Comparison of ENCODE assay signal across 8 mouse cellular contexts in the genomic region with DNA sequence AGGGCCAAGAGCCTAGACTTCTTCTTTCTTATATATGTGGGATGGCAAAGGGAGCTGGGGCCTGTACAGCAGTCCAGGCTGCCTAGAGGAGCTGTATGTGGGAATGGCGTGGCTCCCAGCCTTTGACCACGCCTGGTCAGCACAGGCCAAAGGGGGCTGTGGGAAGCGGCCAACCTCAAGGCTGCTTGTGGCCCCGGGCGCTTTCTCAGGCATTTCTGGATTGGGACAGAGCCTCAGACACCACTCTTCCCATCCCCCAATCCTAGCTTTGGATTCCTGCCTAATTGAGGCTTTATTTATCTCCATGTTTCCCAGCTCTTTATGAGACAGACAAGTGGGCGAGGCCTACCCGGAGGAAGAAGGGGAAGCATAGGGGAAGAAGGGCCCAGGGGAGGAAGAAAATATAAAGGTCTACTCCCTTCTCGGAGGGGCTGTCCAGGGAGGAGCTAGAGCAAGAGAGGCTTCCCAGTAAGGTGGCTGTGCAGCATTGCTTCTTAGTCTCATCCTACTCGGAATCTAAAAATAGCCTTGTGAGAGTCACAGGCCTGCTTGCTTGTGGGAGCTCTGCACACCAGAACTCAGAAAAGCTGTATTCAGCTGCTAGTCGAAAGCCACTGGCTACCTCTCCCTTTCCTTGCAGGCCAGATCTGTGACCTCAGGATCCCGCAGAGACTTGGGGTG. TPM values are rescaled to one million over a fixed set of nuclear protein-coding genes. Genes with fewer than 3 reads are reported as not detected.
DNase-seq lines count a peak whose midpoint lies in the region; ATAC-seq and TF ChIP-seq lines count a peak whose summit lies in the region.

No protein-coding gene starts in this region.

- H3K4me2 ChIP-seq in forebrain, postnatal 0 days (ENCODE audit: low read depth), result peak overlapping the region; percentile 35
- no peak overlapping the region for H3K4me2 ChIP-seq in liver, postnatal 0 days (ENCODE audit: low read depth, low read length)

- H3K4me3 ChIP-seq in C2C12 (ENCODE audit: insufficient read depth, poor library complexity, severe bottlenecking), result no peak overlapping the region
- no peak overlapping the region for H3K4me3 ChIP-seq in forebrain, postnatal 0 days (ENCODE audit: low read depth, low read length)
- H3K4me3 ChIP-seq in layer of hippocampus, adult 2 months, result peak overlapping the region; percentile 15
- no peak overlapping the region for H3K4me3 ChIP-seq in liver, postnatal 0 days (ENCODE audit: low read depth, low read length)

- TF ChIP-seq CTCF in C2C12 (IDR thresholded peaks at IDR 0.05; ENCODE audit: control insufficient read depth, insufficient read depth, insufficient read length), result no peak
- no peak for TF ChIP-seq CTCF in forebrain, postnatal 0 days (IDR thresholded peaks at IDR 0.05; ENCODE audit: low read depth)
- TF ChIP-seq CTCF in layer of hippocampus, adult 2 months (conservative IDR thresholded peaks at IDR 0.05), result no peak
- TF ChIP-seq CTCF in liver, postnatal 0 days (IDR thresholded peaks at IDR 0.05; ENCODE audit: low read depth), result no peak

- no peaks in the 10 kb centered on the region for H3K9me3 ChIP-seq in forebrain, postnatal 0 days (ENCODE audit: low read length)
- H3K9me3 ChIP-seq in liver, postnatal 0 days (ENCODE audit: low read length), result no peaks in the 10 kb centered on the region

- H3K27me3 ChIP-seq in C2C12 (ENCODE audit: control insufficient read depth, insufficient read depth, insufficient read length), result no peaks in the 10 kb centered on the region
- H3K27me3 ChIP-seq in forebrain, postnatal 0 days (ENCODE audit: insufficient read depth, low read length), result no peaks in the 10 kb centered on the region
- no peaks in the 10 kb centered on the region for H3K27me3 ChIP-seq in liver, postnatal 0 days (ENCODE audit: insufficient read depth, low read length)

- DNase-seq in cerebellum, adult 11-12 months, result peak; percentile 61
- DNase-seq in forebrain, postnatal 0 days, result peak; percentile 82
- DNase-seq in heart, postnatal 36 days, result peak; percentile 53 to 73
- peak; percentile 71 to 78 for DNase-seq in layer of hippocampus, adult 2 months (ENCODE audit: low spot score in 2 of 2)
- no peak for DNase-seq in liver, postnatal 0 days
- DNase-seq in ovary, postnatal 10 days (ENCODE audit: low spot score), result peak; percentile 45
- DNase-seq in thymus, postnatal 0 days (ENCODE audit: low spot score), result no peak

- H3K4me1 ChIP-seq in forebrain, postnatal 0 days (ENCODE audit: insufficient read depth), result peaks cover 16% of the 10 kb centered on the region
- peaks cover 18% of the 10 kb centered on the region for H3K4me1 ChIP-seq in liver, postnatal 0 days (ENCODE audit: insufficient read depth)

- H3ac ChIP-seq in C2C12 (ENCODE audit: control insufficient read depth, insufficient read length, low read depth), result peak overlapping the region; percentile 22

- 8% methylated on average over 11 of the region's 11 CpGs for WGBS in forebrain, postnatal 0 days
- 57% methylated on average over 11 of the region's 11 CpGs for WGBS in liver, postnatal 0 days (ENCODE audit: insufficient replicate concordance)

- TF ChIP-seq EP300 in liver, postnatal 0 days (IDR thresholded peaks at IDR 0.05; ENCODE audit: low read depth), result no peak

- H3K79me3 ChIP-seq in C2C12 (ENCODE audit: low read depth), result peaks cover 75% of the 10 kb centered on the region

- intact Hi-C loops in heart, postnatal 36 days (cut with DNase I), result loop anchor here (2.0 to 5.0 kb wide), 2 partner anchors 37 to 46 kb away; partner anchors contain the start of gene Mprip

- H3K36me3 ChIP-seq in C2C12 (ENCODE audit: control insufficient read depth, insufficient read depth), result peaks cover 39% of the 10 kb centered on the region
- H3K36me3 ChIP-seq in forebrain, postnatal 0 days (ENCODE audit: insufficient read depth), result no peaks in the 10 kb centered on the region; the same call in 1 of the 2 replicates
- H3K36me3 ChIP-seq in liver, postnatal 0 days (replicated peaks; ENCODE audit: insufficient read depth, low read length), result no peaks in the 10 kb centered on the region

- peaks cover 99% of the 10 kb centered on the region for H3K79me2 ChIP-seq in C2C12 (ENCODE audit: control insufficient read depth, insufficient read depth)

- peak; percentile 90 for ATAC-seq in forebrain, postnatal 0 days
- 0 out of 2 replicates have a peak, but pooled peaks have one; percentile 19 for ATAC-seq in liver, postnatal 0 days

- peak overlapping the region; percentile 87 for H3K27ac ChIP-seq in forebrain, postnatal 0 days (ENCODE audit: low read depth, low read length)
- peak overlapping the region; percentile 97 for H3K27ac ChIP-seq in layer of hippocampus, adult 2 months
- peak overlapping the region; percentile 30; the same call in 1 of the 2 replicates for H3K27ac ChIP-seq in liver, postnatal 0 days (ENCODE audit: low read depth)

- peak overlapping the region; percentile 44 for H3K9ac ChIP-seq in forebrain, postnatal 0 days
- no peak overlapping the region for H3K9ac ChIP-seq in liver, postnatal 0 days (replicated peaks)

TF ChIP-seq in C2C12, 6 proteins besides CTCF, POLR2A, EP300 and RAD21:
- TF ChIP-seq MYOD1 (IDR thresholded peaks at IDR 0.05; ENCODE audit: control insufficient read depth, insufficient read length, low read depth), result no peak
- TF ChIP-seq USF1 (IDR thresholded peaks at IDR 0.05; ENCODE audit: low read depth), result no peak
- no peak for TF ChIP-seq CEBPB (IDR thresholded peaks at IDR 0.05; ENCODE audit: low read depth)
- no peak for TF ChIP-seq MYOG (IDR thresholded peaks at IDR 0.05; ENCODE audit: control insufficient read depth, extremely low read depth, insufficient read length)
- no peak for TF ChIP-seq FOSL1 (IDR thresholded peaks at IDR 0.05; ENCODE audit: insufficient read depth, low read length, poor library complexity, severe bottlenecking)
- TF ChIP-seq MAX (IDR thresholded peaks at IDR 0.05), result no peak
TF ChIP-seq in C2C12: peak in this region for 0.

RNA-seq across cellular contexts. Expression of gene Mprip, which starts 47.0 kb away (rescaled TPM):
- polyA plus RNA-seq in C2C12 (2012; fragmentation: generic; extraction: Trizol), result 257 TPM
- 191 and 205 TPM in 2 replicates for total RNA-seq in forebrain, postnatal 0 days (2014; rRNA removed)
- polyA plus RNA-seq in forebrain, postnatal 0 days (2015; fragmentation: Nextera tagmentation; extraction: Ambion mirVana), result 62.0 and 62.2 TPM in 2 replicates
- total RNA-seq in heart, postnatal 36 days (2021), result 100 to 1,000 TPM; 137 to 147 TPM
- total RNA-seq in layer of hippocampus, adult 2 months (2021), result 100 to 1,000 TPM; 288 to 302 TPM
- polyA plus RNA-seq in liver, postnatal 0 days (2015; fragmentation: Nextera tagmentation; extraction: Ambion mirVana), result 14.2 and 14.3 TPM in 2 replicates
- 46.7 and 55.6 TPM in 2 replicates for polyA plus RNA-seq in thymus, postnatal 0 days (2015; fragmentation: Nextera tagmentation; extraction: Ambion mirVana)

Comparison
In these comparisons a context has a peak if more than half of its experiments do, and no peak if none do; other contexts are left out.
1. DNase-seq: peak in cerebellum, adult 11-12 months (single experiment), forebrain, postnatal 0 days (single experiment), heart, postnatal 36 days (2 of 2), layer of hippocampus, adult 2 months (2 of 2) and ovary, postnatal 10 days (single experiment); none in liver, postnatal 0 days (single experiment) and thymus, postnatal 0 days (single experiment).
2. H3K27ac ChIP-seq: peak in every context shown above with its lines; median percentile 97 in layer of hippocampus, adult 2 months; 87 in forebrain, postnatal 0 days; 30 in liver, postnatal 0 days.